Mouse (Mus musculus): Measurements from ENCODE around the gene Kmt2c. TPM values are rescaled to one million over a fixed set of nuclear protein-coding genes. Genes with fewer than 3 reads are reported as not detected.

Kmt2c gene
- 5.6 and 6.3 TPM in 2 replicates for polyA plus RNA-seq (2015; fragmentation: Nextera tagmentation; extraction: Ambion mirVana)

DNA sequence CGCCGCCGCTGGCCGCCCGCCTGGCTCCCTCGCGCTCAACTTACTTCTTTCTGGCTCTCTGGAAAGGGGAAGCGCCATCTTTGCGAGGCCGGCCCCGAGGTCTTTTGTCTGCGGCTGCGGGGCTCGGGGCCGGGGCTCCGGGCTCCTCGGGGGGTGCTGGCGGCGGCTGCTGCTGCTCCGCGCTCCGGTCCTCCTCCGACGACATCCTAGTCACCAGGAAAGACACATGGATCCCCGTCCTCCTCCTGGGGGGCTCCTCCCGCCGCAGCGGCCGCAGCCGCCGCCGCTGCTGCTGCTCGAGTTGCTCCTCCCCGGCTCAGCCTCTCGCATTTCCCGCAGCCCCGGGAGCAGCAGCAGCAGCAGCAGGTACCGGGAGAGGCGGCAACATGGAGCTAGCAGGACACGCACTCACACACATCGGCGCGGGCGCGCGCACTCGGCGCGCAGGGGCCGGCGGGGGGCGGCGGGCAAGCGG lies at the start of gene Kmt2c:
Gene Kmt2c (minus strand): TSS at position 438 of the 475 bp plus-strand sequence.
- no peaks in the 10 kb centered on the region for H3K27me3 ChIP-seq
- under 1% methylated on average over 38 of the region's 54 CpGs for WGBS (ENCODE audit: insufficient replicate concordance)
- no peaks in the 10 kb centered on the region for H3K9me3 ChIP-seq (replicated peaks)
- H3K4me1 ChIP-seq (replicated peaks) = peaks cover 34% of the 10 kb centered on the region
- ATAC-seq (ENCODE audit: low read depth) (peak; percentile 2), DNase-seq (peak; percentile 67)
- H3K36me3 ChIP-seq = no peaks in the 10 kb centered on the region
- H3K4me2 ChIP-seq = peak within 1 kb of the TSS; percentile 98
- H3K4me3 ChIP-seq (replicated peaks) = peak within 1 kb of the TSS; percentile 99
- H3K27ac ChIP-seq = peak within 1 kb of the TSS; percentile 100
- H3K9ac ChIP-seq = peak within 1 kb of the TSS; percentile 99

DNA sequence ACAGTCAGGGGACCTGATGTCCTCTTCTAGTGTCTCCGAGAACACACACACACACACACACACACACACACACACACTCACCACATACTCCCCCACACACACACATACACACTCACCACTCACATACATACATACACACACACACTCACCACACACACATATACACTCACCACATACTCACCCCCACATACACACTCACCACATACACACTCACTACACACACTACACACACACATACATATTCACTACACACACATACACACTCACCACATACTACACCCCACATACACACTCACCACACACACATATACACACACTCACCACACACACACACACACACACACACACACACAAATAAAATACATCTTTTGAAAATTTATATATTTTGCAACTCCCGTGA lies 48.3 kb upstream of the Kmt2c start:
- H3K36me3 ChIP-seq = no peaks in the 10 kb centered on the region
- H3K4me2 ChIP-seq = no peak overlapping the region
- 75% methylated on average over 2 of the region's 2 CpGs for WGBS (ENCODE audit: insufficient replicate concordance)
- no peaks in the 10 kb centered on the region for H3K4me1 ChIP-seq (replicated peaks)
- H3K4me3 ChIP-seq (replicated peaks) = no peak overlapping the region
- no peaks in the 10 kb centered on the region; the same call in 1 of the 2 replicates for H3K9me3 ChIP-seq (replicated peaks)
- ATAC-seq (ENCODE audit: low read depth) = no peak
- DNase-seq = no peak
- H3K27ac ChIP-seq = no peak overlapping the region
- no peaks in the 10 kb centered on the region for H3K27me3 ChIP-seq
- no peak overlapping the region for H3K9ac ChIP-seq

DNA sequence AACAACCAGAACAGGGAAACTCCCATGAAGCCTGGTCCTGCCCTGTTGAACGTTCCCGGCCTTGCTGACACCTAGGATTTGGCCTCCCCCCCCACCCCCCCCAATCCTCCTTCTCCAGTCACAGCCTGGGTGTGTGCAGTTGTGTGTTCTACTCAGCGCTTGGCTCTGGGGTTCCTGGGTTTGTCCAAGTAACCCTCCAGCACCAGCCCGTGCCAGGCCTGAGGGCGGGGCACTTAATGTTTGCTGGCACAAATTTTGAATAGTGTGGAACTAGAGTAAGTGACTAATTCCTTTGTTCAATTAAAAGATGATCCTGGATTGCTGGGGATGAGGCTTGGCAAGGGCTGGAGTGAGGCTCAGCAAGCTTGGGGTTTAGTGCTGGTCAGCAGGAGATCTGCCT lies 46.0 kb upstream of the Kmt2c start:
- Histone ChIP-seq H3K36me3 (no peaks in the 10 kb centered on the region), H3K27ac (no peak overlapping the region), H3K4me3 (replicated peaks) (no peak overlapping the region), H3K4me2 (no peak overlapping the region), H3K9me3 (replicated peaks) (no peaks in the 10 kb centered on the region; the same call in 1 of the 2 replicates), H3K9ac (no peak overlapping the region), H3K27me3 (no peaks in the 10 kb centered on the region), H3K4me1 (replicated peaks) (no peaks in the 10 kb centered on the region)
- no peak for DNase-seq
- 77% methylated on average over 5 of the region's 5 CpGs for WGBS (ENCODE audit: insufficient replicate concordance)
- ATAC-seq (ENCODE audit: low read depth) = no peak

DNA sequence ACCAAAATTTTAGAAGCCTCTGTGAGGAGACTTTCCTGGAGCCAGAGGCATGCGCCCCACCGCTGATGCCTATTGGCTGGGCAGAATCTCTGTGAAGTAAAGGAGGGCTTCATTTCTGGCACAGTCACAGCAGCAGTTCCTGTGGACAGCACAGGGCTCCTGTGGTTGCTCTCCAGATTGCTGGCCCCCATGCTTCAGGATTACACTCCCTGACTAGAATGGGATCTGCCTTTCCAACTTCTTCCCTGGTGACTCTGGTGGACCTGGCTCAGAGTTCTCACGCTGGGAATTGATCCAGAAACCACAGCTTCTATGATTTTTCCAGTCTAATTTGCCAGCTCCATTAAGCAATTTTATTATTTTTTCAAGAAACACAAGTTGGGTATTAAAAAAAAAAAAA lies 45.5 kb upstream of the Kmt2c start:
- Histone ChIP-seq H3K36me3 (no peaks in the 10 kb centered on the region), H3K4me1 (replicated peaks) (no peaks in the 10 kb centered on the region), H3K27me3 (no peaks in the 10 kb centered on the region), H3K9ac (no peak overlapping the region), H3K4me3 (replicated peaks) (no peak overlapping the region), H3K9me3 (replicated peaks) (no peaks in the 10 kb centered on the region; the same call in 1 of the 2 replicates), H3K4me2 (no peak overlapping the region), H3K27ac (no peak overlapping the region)
- ATAC-seq (ENCODE audit: low read depth) (no peak), DNase-seq (no peak)
- WGBS (ENCODE audit: insufficient replicate concordance) = 79% methylated on average over 3 of the region's 3 CpGs

DNA sequence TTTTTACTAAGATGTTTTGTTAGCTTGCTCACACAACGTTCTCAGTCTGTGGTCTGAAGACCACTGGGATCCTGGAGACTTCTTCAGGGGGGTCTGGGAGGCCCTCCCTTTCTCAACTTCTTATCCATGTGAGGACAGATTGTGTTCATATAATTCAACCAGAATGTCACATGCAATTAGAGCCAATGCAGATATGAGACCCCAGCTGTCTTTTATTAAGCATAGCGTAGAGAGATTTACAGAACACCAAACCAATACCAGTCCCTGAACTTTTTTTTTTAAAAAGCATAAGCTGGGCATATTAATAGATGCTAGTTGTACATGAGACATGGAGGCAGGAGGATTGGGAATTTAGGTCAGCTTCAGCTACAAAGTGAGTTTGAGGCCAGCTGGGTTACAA lies 43.1 kb upstream of the Kmt2c start:
- no peaks in the 10 kb centered on the region for H3K9me3 ChIP-seq (replicated peaks)
- DNase-seq (no peak), ATAC-seq (ENCODE audit: low read depth) (no peak)
- H3K36me3 ChIP-seq = no peaks in the 10 kb centered on the region
- WGBS (ENCODE audit: insufficient replicate concordance) = 57% methylated on average over 2 of the region's 2 CpGs
- no peak overlapping the region for H3K27ac ChIP-seq
- no peak overlapping the region for H3K9ac ChIP-seq
- no peak overlapping the region for H3K4me3 ChIP-seq (replicated peaks)
- peaks cover 6% of the 10 kb centered on the region for H3K4me1 ChIP-seq (replicated peaks)
- H3K4me2 ChIP-seq = no peak overlapping the region
- H3K27me3 ChIP-seq = no peaks in the 10 kb centered on the region

DNA sequence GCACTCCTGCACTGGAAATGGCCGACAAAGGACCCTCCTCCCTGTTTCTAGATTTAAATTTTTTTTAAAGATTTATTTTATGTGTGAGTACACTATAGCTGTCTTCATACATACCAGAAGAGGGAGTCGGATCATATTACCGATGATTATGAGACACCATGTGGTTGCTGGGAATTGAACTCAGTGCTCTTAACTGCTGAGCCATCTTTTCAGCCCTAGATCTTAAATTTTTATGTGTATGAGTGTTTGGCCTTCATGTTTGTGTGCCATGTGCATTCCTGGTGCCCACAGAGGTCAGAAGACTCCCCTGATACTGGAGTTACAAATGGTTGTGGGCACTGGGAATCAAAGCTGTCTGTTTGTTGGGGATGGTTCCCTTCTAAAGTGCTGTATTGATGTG lies 42.3 kb upstream of the Kmt2c start:
- DNase-seq = no peak
- no peaks in the 10 kb centered on the region for H3K27me3 ChIP-seq

DNA sequence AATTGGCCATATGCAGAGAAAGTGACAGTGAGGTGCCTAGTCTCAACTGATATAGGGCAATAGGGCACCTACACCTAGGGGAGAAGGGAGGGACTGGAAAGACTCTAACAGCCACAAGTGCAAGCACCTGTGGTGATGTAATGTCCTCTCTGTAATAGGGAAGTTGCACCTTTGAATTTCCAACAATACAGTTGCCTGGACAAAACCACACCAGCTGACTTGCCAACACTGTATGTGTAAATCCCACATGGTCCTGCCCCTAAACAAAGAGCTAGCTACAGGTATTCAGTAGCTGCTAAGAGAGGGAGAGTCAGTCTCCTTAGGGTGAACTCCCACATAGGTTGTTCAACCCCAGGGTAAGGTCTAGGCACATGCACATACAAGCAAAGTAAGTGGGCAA lies 41.8 kb upstream of the Kmt2c start:
- Histone ChIP-seq H3K9me3 (replicated peaks) (no peaks in the 10 kb centered on the region), H3K36me3 (no peaks in the 10 kb centered on the region), H3K4me2 (no peak overlapping the region), H3K4me3 (replicated peaks) (no peak overlapping the region), H3K27me3 (no peaks in the 10 kb centered on the region), H3K4me1 (replicated peaks) (peaks cover 8% of the 10 kb centered on the region), H3K27ac (no peak overlapping the region), H3K9ac (no peak overlapping the region)
- ATAC-seq (ENCODE audit: low read depth) = no peak
- no peak for DNase-seq

More for the DNA sequence above, 42.3 kb upstream of the Kmt2c start:
- Histone ChIP-seq H3K4me2 (no peak overlapping the region), H3K9me3 (replicated peaks) (no peaks in the 10 kb centered on the region), H3K27ac (no peak overlapping the region), H3K4me3 (replicated peaks) (no peak overlapping the region), H3K4me1 (replicated peaks) (peaks cover 8% of the 10 kb centered on the region), H3K9ac (no peak overlapping the region), H3K36me3 (no peaks in the 10 kb centered on the region)
- WGBS (ENCODE audit: insufficient replicate concordance) = 75% methylated on average over 3 of the region's 3 CpGs
- ATAC-seq (ENCODE audit: low read depth) = no peak

DNA sequence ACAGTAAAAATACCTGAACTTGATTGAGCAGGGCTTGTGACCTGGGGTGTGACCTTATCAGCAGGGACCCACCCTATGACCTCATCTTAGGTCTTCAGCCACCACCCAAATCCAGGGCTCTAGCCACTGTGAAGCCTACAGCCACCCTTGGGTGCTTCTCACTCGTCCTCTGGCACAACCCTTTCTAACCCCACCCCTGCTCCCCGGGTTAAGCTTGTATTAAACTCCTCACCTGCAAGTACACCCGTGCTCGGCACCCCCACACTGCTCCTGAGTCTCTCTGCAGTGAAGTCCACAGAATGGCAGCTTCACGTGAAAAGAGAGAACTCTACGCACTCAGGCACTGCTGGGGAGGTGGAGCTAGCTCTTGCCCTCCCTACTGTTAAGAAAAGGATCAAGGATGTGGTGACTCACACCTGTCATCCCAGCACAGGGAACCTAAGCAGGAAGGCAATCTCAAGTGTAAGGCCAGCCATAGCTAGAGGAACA lies 38.4 kb upstream of the Kmt2c start:
- Histone ChIP-seq H3K27ac (no peak overlapping the region), H3K36me3 (no peaks in the 10 kb centered on the region), H3K4me1 (replicated peaks) (peaks cover 23% of the 10 kb centered on the region), H3K27me3 (no peaks in the 10 kb centered on the region), H3K9me3 (replicated peaks) (no peaks in the 10 kb centered on the region), H3K9ac (no peak overlapping the region), H3K4me2 (no peak overlapping the region), H3K4me3 (replicated peaks) (no peak overlapping the region)
- WGBS (ENCODE audit: insufficient replicate concordance) = 41% methylated on average over 6 of the region's 6 CpGs
- peak; percentile 35 for DNase-seq
- ATAC-seq (ENCODE audit: low read depth) = 0 out of 2 replicates have a peak, but pooled peaks have one; percentile 35

DNA sequence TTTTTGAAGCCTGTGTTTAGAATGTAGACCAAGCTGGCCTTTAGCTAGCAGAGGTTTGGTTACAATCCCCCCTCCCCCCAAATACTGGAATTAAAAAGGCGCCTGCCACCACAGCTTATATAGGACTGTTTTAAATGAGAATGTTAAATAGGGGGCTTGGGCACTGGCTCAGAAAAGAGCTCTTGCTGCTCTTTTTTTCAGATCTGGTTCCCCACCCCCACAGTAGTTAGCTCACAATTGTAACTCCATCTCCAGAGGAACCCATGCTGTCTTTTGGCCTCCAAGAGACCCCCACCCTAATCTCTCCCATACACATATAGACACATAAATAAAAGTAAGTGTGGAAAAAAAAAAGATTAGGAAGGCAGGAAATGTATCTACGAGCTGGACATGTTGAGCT lies 37.9 kb upstream of the Kmt2c start:
- no peaks in the 10 kb centered on the region for H3K36me3 ChIP-seq
- H3K4me2 ChIP-seq = no peak overlapping the region
- no peaks in the 10 kb centered on the region for H3K27me3 ChIP-seq
- H3K27ac ChIP-seq = no peak overlapping the region
- DNase-seq (no peak), ATAC-seq (ENCODE audit: low read depth) (no peak)
- H3K9me3 ChIP-seq (replicated peaks) = no peaks in the 10 kb centered on the region
- H3K4me3 ChIP-seq (replicated peaks) = no peak overlapping the region
- WGBS (ENCODE audit: insufficient replicate concordance) = 59% methylated on average over 2 of the region's 2 CpGs
- no peak overlapping the region for H3K9ac ChIP-seq
- peaks cover 28% of the 10 kb centered on the region for H3K4me1 ChIP-seq (replicated peaks)

DNA sequence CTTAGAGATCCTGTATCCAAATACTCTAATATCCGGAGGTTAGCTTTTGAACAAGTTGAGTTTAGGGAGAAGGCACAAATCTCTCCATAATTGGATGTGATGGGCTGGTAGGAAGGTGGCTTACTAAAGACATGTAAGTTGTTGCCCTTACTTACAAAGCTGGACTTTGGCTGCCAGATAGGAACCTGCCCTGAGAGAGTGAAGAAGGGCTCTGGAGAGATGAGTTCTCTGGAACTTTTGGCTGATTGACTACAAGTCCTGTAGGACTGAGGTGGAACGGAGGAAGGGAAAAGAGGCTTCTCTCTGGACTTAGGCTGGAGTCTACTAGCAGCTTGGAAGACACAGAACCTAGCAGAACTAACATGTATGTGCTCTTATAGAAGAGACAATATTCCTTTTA lies 37.0 kb upstream of the Kmt2c start:
- no peak for ATAC-seq (ENCODE audit: low read depth)
- H3K4me1 ChIP-seq (replicated peaks) = peaks cover 30% of the 10 kb centered on the region
- H3K27me3 ChIP-seq = no peaks in the 10 kb centered on the region
- no peak overlapping the region for H3K4me2 ChIP-seq
- no peaks in the 10 kb centered on the region for H3K9me3 ChIP-seq (replicated peaks)
- H3K36me3 ChIP-seq = no peaks in the 10 kb centered on the region
- no peak overlapping the region for H3K4me3 ChIP-seq (replicated peaks)
- WGBS (ENCODE audit: insufficient replicate concordance) = 75% methylated on average over 2 of the region's 2 CpGs
- no peak overlapping the region for H3K27ac ChIP-seq
- H3K9ac ChIP-seq = no peak overlapping the region
- DNase-seq = no peak

DNA sequence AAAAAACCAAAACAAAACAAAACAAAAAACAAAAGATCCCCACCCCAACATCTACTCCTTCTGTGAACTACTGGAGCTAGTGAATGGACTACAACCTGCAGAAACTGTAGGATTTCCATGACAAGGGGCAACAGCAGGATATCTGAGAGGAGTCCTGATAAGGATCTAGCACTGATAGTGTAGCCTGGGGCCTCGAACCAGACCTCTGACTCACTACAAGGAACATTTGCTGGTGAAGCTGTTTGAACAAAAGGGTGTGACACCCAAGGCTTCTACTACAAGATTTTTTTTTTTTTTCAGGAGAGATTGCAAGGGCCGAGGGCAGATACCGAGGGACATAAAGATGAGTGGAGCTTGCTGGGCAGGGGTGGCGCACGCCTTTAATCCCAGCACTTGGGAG lies 34.7 kb upstream of the Kmt2c start:
- no peak for ATAC-seq (ENCODE audit: low read depth)
- Histone ChIP-seq H3K9ac (no peak overlapping the region), H3K27ac (no peak overlapping the region), H3K4me3 (replicated peaks) (no peak overlapping the region), H3K4me2 (no peak overlapping the region), H3K9me3 (replicated peaks) (no peaks in the 10 kb centered on the region), H3K36me3 (no peaks in the 10 kb centered on the region), H3K4me1 (replicated peaks) (peaks cover 38% of the 10 kb centered on the region), H3K27me3 (no peaks in the 10 kb centered on the region)
- no peak for DNase-seq
- WGBS (ENCODE audit: insufficient replicate concordance) = 54% methylated on average over 5 of the region's 5 CpGs
